ENCODE assay signal across 7 mouse cellular contexts in the genomic region with DNA sequence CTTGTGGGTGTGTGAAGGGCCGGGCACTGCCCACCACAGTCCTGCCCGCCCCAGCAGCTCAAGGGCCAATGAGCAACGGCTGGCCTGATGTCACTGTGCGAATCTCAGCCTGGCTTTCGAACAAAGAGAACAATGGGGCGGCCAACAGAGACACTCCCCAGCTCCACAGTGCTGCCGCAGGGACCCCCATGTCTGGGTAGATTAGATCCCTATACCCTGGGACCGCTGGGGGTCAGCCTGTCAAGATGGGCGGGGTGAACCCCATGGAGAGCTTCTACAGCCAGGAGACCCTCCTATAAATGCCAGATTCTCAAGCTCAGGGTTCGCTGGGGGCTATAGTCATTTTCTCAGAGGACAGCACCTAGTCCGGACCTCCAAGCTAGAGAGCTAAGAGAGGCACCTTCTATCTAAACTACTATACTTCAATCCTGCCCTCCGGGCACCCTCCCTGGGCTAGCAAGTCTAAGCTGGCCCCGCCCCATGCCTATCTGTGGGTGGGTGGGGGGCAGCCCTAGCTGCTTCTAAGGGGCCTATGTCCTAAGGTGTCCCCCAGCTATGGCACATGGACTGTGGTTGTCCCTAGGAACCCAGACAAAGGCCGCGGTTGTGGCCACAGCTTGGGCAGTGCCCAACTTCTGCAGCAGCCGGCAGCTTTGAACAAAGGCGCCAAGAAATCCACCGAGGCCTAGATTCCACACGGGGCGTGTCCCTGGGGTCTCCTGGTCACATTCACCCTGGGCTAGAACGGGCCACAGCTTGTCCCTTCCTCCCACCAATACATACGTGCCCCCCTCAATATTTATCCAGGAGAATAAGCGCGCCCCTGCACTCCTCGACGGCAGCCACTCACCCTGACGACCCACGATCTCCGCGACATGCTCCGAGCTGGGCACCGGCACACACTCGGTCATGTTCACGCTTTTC. TPM values are rescaled to one million over a fixed set of nuclear protein-coding genes. Genes with fewer than 3 reads are reported as not detected.
DNase-seq lines count a peak whose midpoint lies in the region; ATAC-seq and TF ChIP-seq lines count a peak whose summit lies in the region.

No protein-coding gene starts in this region.

- no peak for TF ChIP-seq CTCF in lung, embryonic 14.5 days (IDR thresholded peaks at IDR 0.05; ENCODE audit: low read depth)

- H3K4me3 ChIP-seq in megakaryocyte, embryonic 14.5 days (replicated peaks) = peak overlapping the region; percentile 97
- H3K4me3 ChIP-seq in hindbrain, embryonic 10.5 days = peak overlapping the region; percentile 97
- H3K4me3 ChIP-seq in lung, embryonic 14.5 days (ENCODE audit: low read depth, low read length) = peak overlapping the region; percentile 95
- peak overlapping the region; percentile 87 for H3K4me3 ChIP-seq in stomach, embryonic 15.5 days (replicated peaks)

- H3K36me3 ChIP-seq in megakaryocyte, embryonic 14.5 days (replicated peaks; ENCODE audit: low read length) = peaks cover 45% of the 10 kb centered on the region
- H3K36me3 ChIP-seq in hindbrain, embryonic 10.5 days = peaks cover 60% of the 10 kb centered on the region
- peaks cover 50% of the 10 kb centered on the region for H3K36me3 ChIP-seq in lung, embryonic 14.5 days (ENCODE audit: insufficient read depth)
- peaks cover 19% of the 10 kb centered on the region for H3K36me3 ChIP-seq in stomach, embryonic 15.5 days

- peak; percentile 90 for DNase-seq in embryo, embryonic 10 days (ENCODE audit: low spot score)
- peak; percentile 84 for DNase-seq in hindbrain, embryonic 10.5 days (ENCODE audit: low spot score)
- peak; percentile 86 for DNase-seq in lung, embryonic 14.5 days

- peak overlapping the region; percentile 77 for H3K4me2 ChIP-seq in lung, embryonic 14.5 days
- H3K4me2 ChIP-seq in stomach, embryonic 15.5 days = peak overlapping the region; percentile 88

- peak overlapping the region; percentile 97 for H3K9ac ChIP-seq in lung, embryonic 14.5 days
- H3K9ac ChIP-seq in stomach, embryonic 15.5 days = peak overlapping the region; percentile 91

- H3K9me3 ChIP-seq in megakaryocyte, embryonic 14.5 days = no peaks in the 10 kb centered on the region
- H3K9me3 ChIP-seq in hindbrain, embryonic 10.5 days = no peaks in the 10 kb centered on the region
- no peaks in the 10 kb centered on the region for H3K9me3 ChIP-seq in lung, embryonic 14.5 days (ENCODE audit: low read depth, low read length)
- no peaks in the 10 kb centered on the region for H3K9me3 ChIP-seq in stomach, embryonic 15.5 days

- WGBS in hindbrain, embryonic 10.5 days = under 1% methylated on average over 34 of the region's 34 CpGs
- WGBS in lung, embryonic 14.5 days = under 1% methylated on average over 34 of the region's 34 CpGs
- WGBS in stomach, embryonic 15.5 days = 3% methylated on average over 34 of the region's 34 CpGs

- no peak for ATAC-seq in megakaryocyte, adult 5-6 weeks (ENCODE audit: poor library complexity, severe bottlenecking)
- peak; percentile 53 for ATAC-seq in lung, embryonic 14.5 days (ENCODE audit: insufficient read depth)
- peak; percentile 36 for ATAC-seq in stomach, embryonic 15.5 days (ENCODE audit: insufficient read depth, low FRiP score, low read depth)
- no peak for ATAC-seq in granulocyte monocyte progenitor cell, adult 5-6 weeks (replicated peaks; ENCODE audit: poor library complexity, severe bottlenecking)

- H3K27ac ChIP-seq in hindbrain, embryonic 10.5 days = peak overlapping the region; percentile 98
- H3K27ac ChIP-seq in lung, embryonic 14.5 days (ENCODE audit: low read depth) = peak overlapping the region; percentile 93
- peak overlapping the region; percentile 77 for H3K27ac ChIP-seq in stomach, embryonic 15.5 days

- H3K27me3 ChIP-seq in megakaryocyte, embryonic 14.5 days (replicated peaks) = peaks cover 15% of the 10 kb centered on the region
- no peaks in the 10 kb centered on the region for H3K27me3 ChIP-seq in hindbrain, embryonic 10.5 days (ENCODE audit: insufficient read depth, poor library complexity, severe bottlenecking)
- no peaks in the 10 kb centered on the region for H3K27me3 ChIP-seq in lung, embryonic 14.5 days (ENCODE audit: insufficient read depth, low read length)
- H3K27me3 ChIP-seq in stomach, embryonic 15.5 days (replicated peaks) = no peaks in the 10 kb centered on the region

- H3K4me1 ChIP-seq in megakaryocyte, embryonic 14.5 days = peaks cover 74% of the 10 kb centered on the region
- peaks cover 49% of the 10 kb centered on the region for H3K4me1 ChIP-seq in hindbrain, embryonic 10.5 days (replicated peaks)
- peaks cover 14% of the 10 kb centered on the region; the same call in 1 of the 2 replicates for H3K4me1 ChIP-seq in lung, embryonic 14.5 days (ENCODE audit: insufficient read depth)
- H3K4me1 ChIP-seq in stomach, embryonic 15.5 days = peaks cover 35% of the 10 kb centered on the region

RNA-seq across cellular contexts. Expression of a gene that starts 1.4 kb away (rescaled TPM):
- polyA plus RNA-seq in megakaryocyte, embryonic 14.5 days (2012; ENCODE audit: insufficient read depth, low replicate concordance) = 17.2 and 29.0 TPM in 2 replicates
- 2.4 and 2.6 TPM in 2 replicates for total RNA-seq in megakaryocyte, adult 5-6 weeks (2015)
- total RNA-seq in megakaryocyte, adult 5-6 weeks (2017) = 2.6 and 5.0 TPM in 2 replicates
- polyA plus RNA-seq in hindbrain, embryonic 10.5 days (2016; fragmentation: Nextera tagmentation; extraction: Ambion mirVana) = 7.2 and 8.8 TPM in 2 replicates
- polyA plus RNA-seq in lung, embryonic 14.5 days (2014; fragmentation: Nextera tagmentation; extraction: Ambion mirVana) = 7.4 and 8.6 TPM in 2 replicates
- 7.8 and 8.7 TPM in 2 replicates for polyA plus RNA-seq in stomach, embryonic 15.5 days (2015; fragmentation: Nextera tagmentation; extraction: Ambion mirVana)
- total RNA-seq in granulocyte monocyte progenitor cell, adult 5-6 weeks (2014; fragmentation: Nextera tagmentation) = 0.67 and 3.6 TPM in 2 replicates
- 2.1 and 2.2 TPM in 2 replicates for total RNA-seq in granulocyte monocyte progenitor cell, adult 5-6 weeks (2017)

RNA-seq across cellular contexts. Expression of a gene that starts 13.3 kb away (rescaled TPM):
- polyA plus RNA-seq in megakaryocyte, embryonic 14.5 days (2012; ENCODE audit: insufficient read depth, low replicate concordance) = 199 and 247 TPM in 2 replicates
- total RNA-seq in megakaryocyte, adult 5-6 weeks (2015) = 38.8 and 40.6 TPM in 2 replicates
- 39.8 and 40.0 TPM in 2 replicates for total RNA-seq in megakaryocyte, adult 5-6 weeks (2017)
- 341 and 365 TPM in 2 replicates for polyA plus RNA-seq in hindbrain, embryonic 10.5 days (2016; fragmentation: Nextera tagmentation; extraction: Ambion mirVana)
- 224 and 268 TPM in 2 replicates for polyA plus RNA-seq in lung, embryonic 14.5 days (2014; fragmentation: Nextera tagmentation; extraction: Ambion mirVana)
- polyA plus RNA-seq in stomach, embryonic 15.5 days (2015; fragmentation: Nextera tagmentation; extraction: Ambion mirVana) = 204 and 216 TPM in 2 replicates
- 85.0 and 105 TPM in 2 replicates for total RNA-seq in granulocyte monocyte progenitor cell, adult 5-6 weeks (2014; fragmentation: Nextera tagmentation)
- total RNA-seq in granulocyte monocyte progenitor cell, adult 5-6 weeks (2017) = 94.1 and 106 TPM in 2 replicates

RNA-seq across cellular contexts. Expression of a gene that starts 20.6 kb away (rescaled TPM):
- polyA plus RNA-seq in megakaryocyte, embryonic 14.5 days (2012; ENCODE audit: insufficient read depth, low replicate concordance) = 441 and 1,591 TPM in 2 replicates
- total RNA-seq in megakaryocyte, adult 5-6 weeks (2015) = 107 and 108 TPM in 2 replicates
- total RNA-seq in megakaryocyte, adult 5-6 weeks (2017) = 122 and 129 TPM in 2 replicates
- polyA plus RNA-seq in hindbrain, embryonic 10.5 days (2016; fragmentation: Nextera tagmentation; extraction: Ambion mirVana) = 648 and 654 TPM in 2 replicates
- 663 and 669 TPM in 2 replicates for polyA plus RNA-seq in lung, embryonic 14.5 days (2014; fragmentation: Nextera tagmentation; extraction: Ambion mirVana)
- 724 and 753 TPM in 2 replicates for polyA plus RNA-seq in stomach, embryonic 15.5 days (2015; fragmentation: Nextera tagmentation; extraction: Ambion mirVana)
- 382 and 438 TPM in 2 replicates for total RNA-seq in granulocyte monocyte progenitor cell, adult 5-6 weeks (2014; fragmentation: Nextera tagmentation)
- 172 and 277 TPM in 2 replicates for total RNA-seq in granulocyte monocyte progenitor cell, adult 5-6 weeks (2017)

RNA-seq across cellular contexts. Expression of a gene that starts 29.8 kb away (rescaled TPM):
- not detected in 2 replicates for polyA plus RNA-seq in megakaryocyte, embryonic 14.5 days (2012; ENCODE audit: insufficient read depth, low replicate concordance)
- total RNA-seq in megakaryocyte, adult 5-6 weeks (2015) = not detected in 2 replicates
- total RNA-seq in megakaryocyte, adult 5-6 weeks (2017) = not detected in 2 replicates
- 0.22 and 0.44 TPM in 2 replicates for polyA plus RNA-seq in hindbrain, embryonic 10.5 days (2016; fragmentation: Nextera tagmentation; extraction: Ambion mirVana)
- 0.61 and 0.77 TPM in 2 replicates for polyA plus RNA-seq in lung, embryonic 14.5 days (2014; fragmentation: Nextera tagmentation; extraction: Ambion mirVana)
- 0.30 and 0.67 TPM in 2 replicates for polyA plus RNA-seq in stomach, embryonic 15.5 days (2015; fragmentation: Nextera tagmentation; extraction: Ambion mirVana)
- not detected in 2 replicates for total RNA-seq in granulocyte monocyte progenitor cell, adult 5-6 weeks (2014; fragmentation: Nextera tagmentation)
- total RNA-seq in granulocyte monocyte progenitor cell, adult 5-6 weeks (2017) = not detected in 2 replicates

RNA-seq across cellular contexts. Expression of a gene that starts 37.9 kb away (rescaled TPM):
- 27.2 and 34.8 TPM in 2 replicates for polyA plus RNA-seq in megakaryocyte, embryonic 14.5 days (2012; ENCODE audit: insufficient read depth, low replicate concordance)
- total RNA-seq in megakaryocyte, adult 5-6 weeks (2015) = 0.07 TPM in 1 of 2 replicates, not detected in the other
- not detected in 2 replicates for total RNA-seq in megakaryocyte, adult 5-6 weeks (2017)
- 0.45 and 1.3 TPM in 2 replicates for polyA plus RNA-seq in hindbrain, embryonic 10.5 days (2016; fragmentation: Nextera tagmentation; extraction: Ambion mirVana)
- polyA plus RNA-seq in lung, embryonic 14.5 days (2014; fragmentation: Nextera tagmentation; extraction: Ambion mirVana) = 0.68 and 1.2 TPM in 2 replicates
- 13.7 and 17.0 TPM in 2 replicates for polyA plus RNA-seq in stomach, embryonic 15.5 days (2015; fragmentation: Nextera tagmentation; extraction: Ambion mirVana)
- not detected in 2 replicates for total RNA-seq in granulocyte monocyte progenitor cell, adult 5-6 weeks (2014; fragmentation: Nextera tagmentation)
- total RNA-seq in granulocyte monocyte progenitor cell, adult 5-6 weeks (2017) = not detected in 2 replicates

Comparison
In these comparisons a context has a peak if more than half of its experiments do, and no peak if none do; other contexts are left out.
1. ATAC-seq: peak in lung, embryonic 14.5 days (single experiment) and stomach, embryonic 15.5 days (single experiment); none in megakaryocyte, adult 5-6 weeks (single experiment) and granulocyte monocyte progenitor cell, adult 5-6 weeks (single experiment).
2. Peak in every context shown above with its lines, with median percentiles within 50 percentile points of each other: H3K4me3 ChIP-seq, DNase-seq and H3K27ac ChIP-seq.